Mouse (Mus musculus) gastrocnemius, postnatal 10 days (tissue): ENCODE results near the gene Kcnma1. TPM values are rescaled to one million over a fixed set of nuclear protein-coding genes. Genes with fewer than 3 reads are reported as not detected.

Source experiments
- DNase-seq: peaks from one replicate; pipeline ENCODE4 v3.0.0; 2021; ENCODE audit warnings: mixed read lengths
- total RNA-seq, 2 experiments: library from RNA; stranded (reverse); gene quantifications; 2 replicates each; pipeline ENCODE4 v1.2.3; 2021

The Kcnma1 gene
- total RNA-seq, 2 experiments from 2014 or later = 30.1 to 33.2 TPM

DNA sequence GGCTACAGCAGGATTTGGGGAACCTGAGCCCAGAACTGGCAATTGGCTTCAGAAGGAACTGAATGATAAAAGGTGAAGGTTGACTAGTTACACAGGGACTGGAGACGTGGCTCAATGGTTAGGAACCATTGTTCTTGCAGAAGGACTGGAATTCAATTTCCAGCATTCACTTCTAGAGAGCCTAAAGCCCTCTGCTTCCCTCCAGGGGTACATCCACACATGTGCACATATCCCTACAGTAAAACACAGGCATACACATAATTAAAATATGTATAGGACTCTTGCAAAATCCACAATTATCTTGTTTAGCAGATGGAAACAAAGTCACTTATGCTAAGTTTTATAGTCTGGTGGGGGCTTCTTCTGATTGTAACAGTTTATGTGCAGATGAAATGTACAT, 485.1 kb downstream of the Kcnma1 start:
- DNase-seq = no peak

DNA sequence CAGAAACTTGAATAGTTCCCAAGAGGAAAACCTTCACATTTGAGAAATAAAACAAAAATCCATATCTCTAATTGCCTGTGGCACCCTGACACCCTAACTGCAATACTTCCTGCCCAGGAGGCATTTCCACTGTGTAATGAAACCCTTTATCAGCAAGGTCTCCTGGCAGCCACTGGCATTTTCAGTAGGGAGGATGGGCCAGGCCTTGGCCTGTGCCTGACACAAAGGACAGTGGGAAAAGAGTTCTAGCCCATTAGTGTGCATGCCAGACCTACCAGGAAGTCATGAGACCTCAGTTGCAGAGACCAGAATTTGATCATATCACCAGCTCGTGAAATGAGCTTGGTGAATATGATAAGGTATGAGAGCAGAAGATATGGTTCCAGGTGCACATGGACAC, 488.4 kb downstream of the Kcnma1 start:
- DNase-seq = no peak

DNA sequence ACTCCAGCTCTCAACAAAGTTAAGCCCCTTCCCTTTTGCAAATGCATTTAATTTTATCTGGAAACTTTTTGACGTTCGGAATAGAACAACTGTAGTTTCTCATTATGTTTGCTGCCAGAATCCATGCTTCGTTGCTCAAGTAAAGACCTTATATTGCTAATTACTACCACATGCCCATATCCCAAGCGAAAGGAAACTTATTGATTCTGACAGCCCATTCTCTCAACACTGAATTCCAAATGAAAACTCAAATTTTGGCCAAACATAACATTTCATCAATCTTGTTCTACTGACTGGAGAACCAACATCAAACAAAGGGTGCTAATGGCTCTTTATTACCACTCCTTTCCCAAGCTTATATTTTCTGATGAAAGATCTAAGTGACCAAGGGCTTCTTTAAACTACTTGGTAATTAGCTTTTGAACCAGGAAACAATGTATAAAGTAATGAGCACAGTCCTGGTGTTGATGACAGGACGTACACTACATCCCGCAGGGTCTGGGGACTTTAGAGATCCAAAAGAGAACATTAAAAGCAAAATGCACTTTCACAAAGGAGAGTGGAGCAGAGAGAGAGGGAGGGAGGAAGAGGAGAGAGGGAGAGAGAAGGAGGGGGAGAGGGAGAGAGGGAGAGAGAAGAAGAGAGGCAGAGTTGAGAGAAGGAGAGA, 490.3 kb downstream of the Kcnma1 start:
- no peak for DNase-seq

DNA sequence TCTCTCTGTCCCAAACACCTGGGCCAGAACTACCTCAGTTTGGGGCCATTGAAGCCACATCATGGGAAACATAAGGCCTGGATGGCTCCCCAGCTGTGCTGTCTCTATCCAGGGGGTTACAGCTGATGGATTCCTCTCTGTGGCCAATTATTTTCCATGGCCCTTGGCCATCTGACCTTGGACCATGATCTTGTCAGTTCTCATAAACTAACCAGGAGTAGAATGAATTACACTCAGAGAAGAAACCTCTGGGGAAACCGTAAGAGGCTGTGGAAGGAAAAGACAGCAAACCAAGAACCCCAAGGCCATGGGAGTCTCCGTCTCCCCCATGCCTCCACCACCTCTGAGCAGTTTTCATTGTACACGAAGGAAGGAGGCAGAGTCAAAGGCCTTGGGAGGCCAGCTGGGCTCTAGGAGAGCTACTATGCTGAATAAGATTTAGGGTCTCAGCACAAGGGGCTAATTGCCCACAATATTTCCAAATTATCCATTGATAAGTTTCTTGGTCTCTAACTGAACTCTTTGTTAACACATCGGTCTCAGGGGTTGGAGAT, 491.6 kb downstream of the Kcnma1 start:
- no peak for DNase-seq

DNA sequence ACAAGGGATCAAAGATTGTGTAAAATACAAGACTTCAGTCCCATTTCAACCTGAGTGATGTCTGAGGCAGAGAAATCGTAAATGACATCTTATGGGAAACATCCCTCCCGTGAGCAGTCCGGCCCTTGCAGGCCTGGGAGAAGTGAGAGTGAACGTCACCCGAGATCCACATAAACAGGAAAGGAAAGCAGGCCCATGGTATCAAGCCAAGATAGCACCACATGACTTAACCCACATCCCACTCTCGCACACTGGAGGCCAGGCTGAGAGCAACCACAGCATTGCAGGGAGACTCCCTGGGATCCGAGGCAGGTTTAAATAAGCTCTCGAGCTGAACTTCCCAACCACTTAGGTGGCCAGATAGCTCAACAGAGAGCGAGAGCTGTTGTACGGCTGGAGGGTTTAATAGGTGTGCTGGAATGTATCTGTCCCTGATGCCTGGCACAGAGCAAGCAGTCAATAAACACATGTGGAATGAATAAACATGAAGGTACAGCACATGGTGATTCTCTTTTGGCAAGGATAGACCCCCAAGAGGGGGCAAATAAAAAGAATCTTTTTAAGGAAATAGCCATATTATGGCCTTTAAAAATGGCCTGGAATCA, 493.1 kb downstream of the Kcnma1 start:
- no peak for DNase-seq

DNA sequence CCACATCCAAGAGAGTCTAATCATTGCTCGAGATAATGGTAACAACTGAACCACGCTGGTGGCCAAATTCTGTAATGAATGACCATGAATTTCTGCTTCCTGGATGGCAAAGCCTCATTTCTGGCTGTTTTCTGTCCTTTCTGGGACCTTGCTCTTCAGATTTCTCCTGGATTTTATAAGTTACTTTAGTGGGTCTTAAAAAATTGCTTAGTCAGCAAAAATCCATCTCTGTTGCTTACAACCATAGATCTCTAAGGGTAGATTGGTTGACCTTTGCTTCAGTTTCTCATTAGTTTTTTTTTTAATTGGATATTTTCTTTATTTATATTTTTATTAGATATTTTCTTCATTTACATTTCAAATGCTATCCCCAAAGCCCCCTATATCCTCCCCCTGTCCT, 496.9 kb downstream of the Kcnma1 start:
- DNase-seq = no peak

DNA sequence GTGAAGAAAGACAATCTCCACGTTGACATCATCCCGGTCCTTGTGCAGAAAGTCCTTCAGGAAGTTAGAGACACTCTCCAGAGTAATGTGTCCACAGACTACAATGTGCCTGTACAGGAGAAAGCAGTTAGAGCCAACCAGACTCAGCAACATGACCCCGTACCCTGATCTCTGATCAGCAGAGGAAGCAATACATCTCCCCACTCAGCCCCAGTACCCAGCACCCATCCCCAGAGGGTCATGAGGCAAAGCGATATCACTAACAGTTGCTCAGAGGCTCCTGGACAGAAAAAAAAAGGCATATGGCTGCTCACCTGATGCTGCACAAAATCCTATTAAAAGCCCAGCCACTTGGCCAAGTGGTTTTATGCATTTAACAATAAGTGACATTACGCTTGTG, 504.5 kb downstream of the Kcnma1 start:
- no peak for DNase-seq

DNA sequence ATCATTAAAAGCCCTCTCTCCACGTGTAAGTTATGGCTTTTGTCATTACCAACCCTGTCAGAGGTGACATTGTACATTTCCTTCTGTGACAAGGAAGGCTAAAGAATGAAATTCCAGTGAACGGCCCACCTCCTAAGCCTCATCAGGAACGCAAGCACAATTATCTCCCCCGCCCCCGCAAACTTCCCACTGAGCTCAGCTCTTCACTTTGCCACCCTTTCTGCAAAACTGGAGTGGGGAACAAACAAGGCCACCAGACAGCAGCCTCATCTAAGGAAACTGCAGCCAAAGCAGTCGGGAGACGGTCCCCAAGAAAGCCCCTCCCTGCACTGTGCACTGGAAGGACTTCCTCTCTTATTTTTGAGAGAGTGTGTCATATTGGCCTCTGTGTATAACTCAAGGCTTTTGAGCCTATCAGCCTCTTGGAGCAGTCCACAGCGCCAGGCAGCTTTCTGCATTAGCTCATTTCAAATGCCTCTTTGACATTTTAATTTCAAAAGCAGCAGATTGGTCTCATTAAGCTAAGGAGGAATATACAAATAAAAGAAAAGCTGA, 512.0 kb downstream of the Kcnma1 start:
- no peak for DNase-seq

DNA sequence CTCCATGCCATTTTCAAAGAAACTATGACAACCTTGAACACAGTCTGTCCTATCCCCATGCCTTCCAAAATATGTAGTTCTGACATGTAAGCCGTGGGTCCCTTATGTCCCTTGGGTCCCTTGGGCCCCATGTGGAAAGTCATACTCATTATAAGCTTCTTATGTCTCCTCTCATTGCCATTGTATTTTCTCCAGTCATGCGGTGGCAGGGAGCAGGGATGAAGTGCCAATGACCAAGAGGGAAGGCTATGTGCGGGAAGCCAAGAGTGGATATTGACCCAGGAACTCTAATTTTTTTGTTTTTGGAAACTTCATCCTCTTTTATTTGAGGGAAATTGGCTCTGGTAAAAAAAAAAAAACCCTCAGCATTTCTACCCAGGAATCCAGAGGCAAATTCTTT, 517.5 kb downstream of the Kcnma1 start:
- DNase-seq = no peak

DNA sequence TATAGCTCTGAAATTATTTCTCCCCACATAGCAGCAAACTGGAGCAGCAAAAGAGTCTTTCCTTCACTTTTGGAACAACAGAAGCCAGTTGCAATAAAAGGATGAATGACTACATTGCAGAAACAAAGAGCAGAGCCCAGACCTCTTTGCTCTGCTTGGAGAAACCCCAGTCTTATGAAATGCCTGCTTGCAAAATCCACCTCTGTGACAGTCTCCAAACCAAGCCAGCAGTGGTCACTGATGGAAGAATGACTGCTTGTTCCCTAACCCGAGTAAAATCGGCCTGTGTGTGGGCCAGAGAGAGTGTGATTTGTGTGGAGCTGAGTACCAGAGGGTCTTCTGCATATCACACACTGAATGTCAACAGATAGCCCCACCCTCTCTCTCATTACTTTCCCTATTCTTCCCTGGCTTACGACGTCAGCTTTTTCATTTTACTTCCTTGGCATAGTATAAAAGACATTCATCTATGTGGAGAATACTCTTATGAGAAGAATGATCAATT, 518.0 kb downstream of the Kcnma1 start:
- no peak for DNase-seq

DNA sequence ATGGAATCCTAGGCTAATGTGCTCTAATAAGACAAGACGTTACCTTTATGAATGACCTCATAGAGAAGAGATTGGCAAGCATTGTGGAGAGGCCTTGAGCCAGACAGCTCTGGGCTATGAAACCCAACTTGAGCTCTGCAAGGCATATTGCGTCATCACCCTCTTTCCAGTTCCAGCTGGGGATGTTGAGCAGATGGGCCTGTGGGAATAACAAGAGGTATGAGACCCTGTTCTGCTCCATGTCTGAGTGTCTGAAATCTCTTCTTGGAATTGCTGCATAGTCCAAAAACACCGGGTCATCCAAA, 519.8 kb downstream of the Kcnma1 start:
- peak; percentile 10 for DNase-seq

DNA sequence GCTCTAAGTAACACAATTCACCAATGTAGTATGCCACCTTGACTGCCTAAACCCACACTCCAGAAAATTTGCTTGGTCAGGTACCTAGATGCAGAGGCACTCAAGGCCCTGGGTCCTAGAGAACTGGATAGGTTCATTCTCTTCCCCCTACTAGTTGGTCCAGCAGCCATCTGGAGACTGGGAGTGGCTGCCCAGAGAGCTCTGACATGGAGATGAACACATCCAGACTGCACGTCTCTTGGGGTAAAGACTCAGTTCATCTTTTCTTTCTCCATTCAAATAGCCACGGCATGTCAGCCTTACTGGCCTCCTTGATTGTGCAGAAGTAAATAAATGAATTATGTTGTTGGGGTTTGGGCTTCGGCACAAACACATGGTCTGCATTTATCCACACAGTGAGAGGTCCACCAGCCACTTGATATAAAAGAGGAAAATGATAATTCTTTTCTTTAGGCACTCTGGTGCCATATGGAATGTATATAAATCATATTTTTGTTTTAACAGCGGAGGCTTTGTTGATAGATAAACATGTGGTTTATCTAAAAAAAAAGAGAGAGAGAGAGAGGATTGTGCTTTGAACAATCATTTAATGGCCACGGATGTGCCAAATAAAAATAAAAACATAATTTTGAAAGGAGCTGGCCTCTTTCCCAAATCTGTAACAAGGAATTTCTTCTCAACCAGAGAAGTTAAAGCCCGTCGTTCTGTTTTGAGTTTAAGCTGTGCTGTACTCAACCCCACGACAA, 520.4 kb downstream of the Kcnma1 start:
- no peak for DNase-seq

DNA sequence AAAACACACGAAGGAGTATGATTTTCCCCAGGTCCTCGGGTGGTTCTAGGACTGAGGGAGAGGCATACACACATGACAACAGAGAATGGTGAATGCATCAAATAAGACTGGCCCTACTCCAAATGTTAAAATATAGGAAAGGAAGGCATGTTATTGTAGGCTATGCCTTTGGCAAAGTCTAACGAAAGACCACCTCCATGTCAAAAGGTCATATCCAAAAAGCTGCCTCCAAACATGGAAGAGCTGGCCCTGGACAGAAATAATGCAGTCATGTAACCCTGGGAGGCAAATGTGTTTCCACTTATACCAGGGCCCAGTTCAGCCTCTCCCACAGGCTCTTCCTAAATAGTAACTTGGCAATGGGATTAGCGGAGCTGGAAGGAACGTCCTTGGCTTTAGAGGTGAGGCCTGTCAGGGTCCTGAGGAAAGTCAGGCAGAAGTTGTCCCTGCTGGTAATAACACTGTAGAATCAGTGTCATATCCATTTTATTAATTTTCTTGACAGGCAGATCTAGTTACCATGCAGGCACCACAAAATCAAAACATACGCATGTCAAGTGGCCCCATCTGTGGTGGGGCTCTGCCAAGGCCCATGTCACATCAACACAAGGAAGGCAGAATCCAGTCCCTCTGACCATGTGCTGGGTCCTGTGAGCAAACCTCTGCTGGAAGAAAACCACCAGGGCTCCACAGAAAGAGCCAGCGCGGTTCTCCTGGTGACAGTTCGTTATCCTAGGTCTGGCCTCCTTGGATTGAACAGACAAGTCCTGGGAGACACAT, 521.5 kb downstream of the Kcnma1 start:
- no peak for DNase-seq

DNA sequence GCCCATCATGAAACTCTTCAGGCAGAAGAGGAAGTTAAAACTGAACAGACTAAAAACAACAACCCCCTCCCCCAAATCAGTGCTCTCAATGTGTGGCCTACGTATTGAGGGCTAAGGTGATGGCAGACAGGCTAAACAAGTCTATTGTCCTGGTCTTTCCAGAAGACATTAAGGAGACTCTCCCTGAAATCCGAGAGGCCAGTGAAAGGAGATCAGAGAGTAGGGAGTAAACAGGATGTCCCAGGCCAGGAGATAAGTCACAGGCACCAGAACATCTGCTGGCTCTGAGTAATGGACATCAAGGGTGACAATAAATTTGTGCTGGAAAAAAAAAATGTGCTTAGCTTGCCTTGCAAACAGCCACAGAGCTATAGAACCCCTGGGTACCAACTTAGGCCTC, 522.9 kb downstream of the Kcnma1 start:
- DNase-seq = no peak

DNA sequence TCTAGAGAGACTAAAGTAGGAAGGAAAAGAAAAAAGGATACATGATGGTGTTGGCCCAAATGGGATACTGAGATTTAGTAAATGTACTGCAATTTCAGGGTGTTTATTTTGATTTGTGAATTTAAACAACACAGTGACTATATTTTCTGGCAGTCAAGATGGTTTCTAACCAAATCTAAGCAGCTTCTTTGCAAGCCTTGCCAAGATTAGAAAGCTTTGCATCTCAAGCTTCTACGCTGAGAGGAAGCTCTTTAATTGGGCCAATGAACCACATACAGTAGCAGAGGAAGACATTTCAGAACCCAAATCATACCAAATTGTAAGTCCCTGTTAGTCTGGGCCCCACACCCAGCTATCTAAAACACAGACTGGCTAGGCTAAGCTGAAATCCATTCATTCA, 527.6 kb downstream of the Kcnma1 start:
- no peak for DNase-seq

DNA sequence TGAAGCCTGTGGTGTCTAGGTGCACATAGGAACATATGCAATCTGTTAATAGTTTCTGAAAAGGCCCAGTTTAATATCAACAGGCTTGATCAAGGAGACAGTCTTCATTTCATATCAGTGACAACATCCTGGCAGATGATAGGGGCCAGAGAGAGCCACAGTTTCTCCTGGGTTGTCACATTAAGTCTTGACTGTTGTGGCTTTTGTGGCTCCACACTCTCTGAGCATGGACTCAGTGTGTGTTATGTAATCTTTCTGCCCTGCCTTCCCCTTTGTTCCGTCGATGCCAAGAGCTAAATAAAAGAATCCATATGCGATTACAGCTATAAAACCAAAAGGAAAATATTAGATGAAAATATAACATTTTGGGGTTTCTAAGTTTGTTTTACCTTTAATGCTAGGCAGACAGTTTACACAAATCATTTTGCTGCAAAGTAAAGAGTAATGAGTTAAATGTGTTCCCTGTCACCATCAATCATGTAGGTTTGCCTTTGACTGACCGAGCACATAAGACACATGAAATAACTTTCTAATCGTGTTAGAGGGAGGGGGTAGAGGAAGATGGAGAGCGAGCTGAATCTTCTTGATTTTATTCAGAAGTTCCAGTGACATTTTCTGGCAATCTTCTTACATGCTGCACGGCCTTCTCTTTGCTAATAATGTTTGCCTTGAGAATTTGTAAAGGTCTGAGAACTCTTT, 528.3 kb downstream of the Kcnma1 start:
- no peak for DNase-seq

DNA sequence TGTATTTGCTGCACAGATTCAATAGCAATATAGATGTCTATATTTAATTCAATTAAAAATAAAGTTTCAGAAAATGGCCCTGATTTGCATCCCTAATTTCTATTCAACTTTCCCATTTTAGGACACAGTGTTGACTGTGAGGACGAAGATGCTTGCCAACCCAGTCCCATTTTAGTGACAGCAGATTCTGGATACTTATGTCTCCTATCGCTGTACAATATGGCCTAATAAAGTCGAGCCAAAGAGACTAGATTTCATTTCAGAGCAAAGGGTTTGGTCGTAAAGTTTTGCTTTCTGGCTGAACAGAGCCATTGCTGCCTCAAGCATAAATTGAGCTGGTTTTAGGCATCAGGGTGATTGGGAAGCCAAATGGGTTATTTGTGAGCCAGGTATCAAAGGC, 539.2 kb downstream of the Kcnma1 start:
- DNase-seq = no peak

DNA sequence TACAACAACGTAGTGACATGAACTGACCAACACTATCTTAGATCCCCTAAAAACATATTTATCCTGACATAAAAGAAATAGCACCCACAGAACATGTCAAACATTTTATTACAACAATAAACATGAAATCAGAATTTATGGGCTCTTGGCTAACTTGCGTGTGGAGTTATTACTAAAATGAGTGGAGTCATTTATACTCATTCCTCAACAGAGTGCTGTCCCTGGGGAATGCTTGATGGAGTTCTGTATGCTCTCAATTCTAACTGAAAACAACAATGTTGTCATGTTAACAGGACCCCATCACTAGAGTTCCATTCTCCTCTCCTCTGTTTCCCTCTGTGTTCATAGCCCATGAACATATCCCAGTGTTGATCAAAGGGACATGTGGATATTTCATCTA, 544.2 kb downstream of the Kcnma1 start:
- no peak for DNase-seq

DNA sequence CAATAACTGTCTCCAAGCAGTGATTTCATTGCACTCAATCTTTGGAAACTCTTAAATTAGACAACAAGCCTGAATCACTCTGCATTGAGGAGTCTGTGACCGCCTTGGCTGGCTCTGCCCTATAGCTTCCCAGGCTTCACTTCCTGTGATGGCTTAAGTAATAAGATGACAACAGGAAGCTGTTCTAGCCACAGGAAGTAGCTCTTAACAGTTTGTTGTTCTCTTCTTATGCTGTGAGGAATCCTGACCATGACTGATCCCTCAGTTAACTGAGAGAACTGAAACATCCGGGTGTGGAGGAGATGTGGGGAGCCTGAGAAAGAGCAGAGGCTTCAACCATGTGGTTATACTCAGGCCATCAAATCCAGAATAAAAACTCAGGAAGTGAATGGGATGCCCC, 549.2 kb downstream of the Kcnma1 start:
- no peak for DNase-seq

DNA sequence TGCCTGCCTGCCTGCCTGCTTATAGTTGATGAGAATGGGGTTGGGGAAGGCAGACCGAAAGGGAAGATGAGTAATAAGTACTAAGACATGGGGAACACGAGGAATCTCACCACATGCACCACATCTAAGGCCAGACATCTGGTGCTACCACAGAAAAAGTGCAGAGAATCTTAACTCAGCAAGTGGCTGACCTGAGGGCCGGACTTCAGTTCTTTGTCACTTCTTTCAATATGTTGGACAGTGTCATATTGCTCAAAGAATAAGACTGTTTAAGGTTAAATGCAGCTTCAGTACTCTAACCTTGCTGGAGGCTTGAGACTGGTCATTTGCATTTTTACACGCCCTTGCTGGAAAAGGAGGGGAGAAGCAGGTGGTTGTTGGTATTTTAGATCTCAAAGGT, 555.7 kb downstream of the Kcnma1 start:
- no peak for DNase-seq

DNA sequence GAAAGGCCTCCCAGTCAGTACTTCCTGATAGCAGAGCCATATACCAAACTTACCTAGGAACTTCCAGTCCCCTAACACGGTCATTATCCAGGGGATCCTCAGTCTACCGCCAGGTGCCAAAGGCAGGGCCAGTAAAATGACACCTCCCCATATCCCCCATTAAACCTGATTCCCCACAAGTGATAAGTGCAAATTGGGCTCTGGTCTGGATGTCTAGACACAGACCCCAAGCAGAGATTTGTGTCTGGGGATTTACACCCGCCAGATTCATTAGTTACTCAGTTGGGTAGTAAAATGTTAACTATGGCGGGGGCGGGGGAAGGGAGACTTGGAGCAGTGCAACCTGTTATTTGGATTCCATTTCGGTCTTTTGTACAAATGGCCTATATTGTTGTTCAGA, 562.6 kb downstream of the Kcnma1 start:
- no peak for DNase-seq

DNA sequence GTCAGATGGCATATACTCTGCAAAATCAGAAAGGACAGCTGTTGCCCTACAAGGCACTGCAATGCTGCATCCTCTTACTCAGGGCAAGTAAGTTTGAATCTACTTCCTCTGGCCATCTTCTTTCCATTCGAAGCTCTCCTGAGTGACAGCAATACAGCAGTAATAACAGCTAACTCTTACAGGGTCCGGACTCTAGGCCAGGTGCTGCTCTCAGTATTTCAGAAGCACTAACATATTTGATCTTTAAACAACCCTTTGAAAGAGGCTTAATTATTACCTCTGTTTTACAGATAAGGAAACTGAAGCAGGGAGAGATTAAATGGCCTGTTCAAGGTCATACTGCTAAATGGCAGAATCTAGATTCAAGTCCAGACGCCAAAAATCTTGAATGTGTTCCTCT, 576.8 kb downstream of the Kcnma1 start:
- no peak for DNase-seq
